Mouse (Mus musculus): ENCODE results near the gene Aagab. TPM values are rescaled to one million over a fixed set of nuclear protein-coding genes. Genes with fewer than 3 reads are reported as not detected.

The Aagab gene
- total RNA-seq, 2 experiments from 2014 or later = 10.8 to 13.4 TPM

DNA sequence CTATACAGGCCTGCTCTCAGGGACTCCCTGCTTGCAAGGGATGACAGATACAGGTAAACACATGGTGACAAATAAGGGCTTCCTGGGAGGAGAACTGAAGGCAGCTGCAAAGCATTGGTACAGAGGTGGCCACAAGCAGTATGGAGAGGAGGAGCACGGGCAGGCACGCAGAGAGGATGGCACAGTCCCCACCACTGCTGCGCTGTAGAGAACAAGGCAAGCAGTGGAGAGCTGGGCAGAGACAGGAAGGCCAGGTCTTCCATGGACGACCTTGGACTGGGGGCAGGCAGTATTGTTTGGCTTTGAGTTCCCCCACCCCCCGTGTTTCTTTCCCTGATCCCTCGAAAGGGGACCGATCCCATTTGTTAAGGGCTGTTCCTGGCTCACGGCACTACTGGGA lies 42.6 kb downstream of the Aagab start:
- DNase-seq (ENCODE audit: low spot score in 2 of 2) = no peak

DNA sequence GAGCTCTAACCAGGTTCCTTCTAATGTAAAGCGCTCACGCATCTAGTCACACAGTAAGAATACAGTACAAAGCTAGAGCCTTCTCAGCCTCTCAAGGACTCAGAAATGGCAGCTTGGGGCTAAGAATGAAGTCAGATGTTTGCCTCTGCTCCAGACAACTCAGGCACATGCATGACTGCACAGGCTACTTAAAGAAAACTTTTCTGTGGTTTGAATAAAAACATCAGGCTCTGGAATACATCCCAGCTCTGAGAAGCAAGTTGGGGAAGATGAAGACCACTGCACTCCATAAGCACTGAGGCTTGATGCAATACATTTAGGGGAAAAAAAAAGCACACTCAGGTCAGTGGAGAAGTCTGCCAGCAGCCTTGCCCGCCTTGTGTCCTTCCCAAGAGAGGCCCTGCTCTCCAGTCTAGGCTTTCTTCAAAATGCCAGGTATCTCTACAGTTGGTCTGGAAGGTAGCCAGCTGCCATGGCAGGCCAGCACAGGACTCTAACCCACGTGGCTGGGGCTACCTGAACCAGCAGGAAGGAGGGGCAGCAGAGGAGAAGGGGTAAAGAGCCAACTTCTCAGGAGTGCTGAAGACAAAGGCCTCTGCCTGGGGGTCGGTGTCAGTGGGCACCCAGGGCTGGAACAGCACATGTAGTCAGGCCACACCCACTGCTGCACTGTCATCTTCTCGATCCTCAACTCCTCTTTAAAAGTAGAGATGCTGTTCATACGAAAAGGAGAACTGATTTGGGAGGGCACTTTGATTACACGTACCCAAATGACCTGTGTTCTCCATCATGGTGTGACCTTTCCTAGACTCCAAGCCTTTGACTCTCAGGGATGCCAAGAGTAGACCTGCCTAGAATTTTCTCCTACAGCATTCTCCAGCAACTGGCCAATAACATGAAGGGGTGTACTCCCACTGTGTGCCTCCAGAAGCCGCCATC lies 45.4 kb downstream of the Aagab start:
- no peak for DNase-seq (ENCODE audit: low spot score in 2 of 2)

DNA sequence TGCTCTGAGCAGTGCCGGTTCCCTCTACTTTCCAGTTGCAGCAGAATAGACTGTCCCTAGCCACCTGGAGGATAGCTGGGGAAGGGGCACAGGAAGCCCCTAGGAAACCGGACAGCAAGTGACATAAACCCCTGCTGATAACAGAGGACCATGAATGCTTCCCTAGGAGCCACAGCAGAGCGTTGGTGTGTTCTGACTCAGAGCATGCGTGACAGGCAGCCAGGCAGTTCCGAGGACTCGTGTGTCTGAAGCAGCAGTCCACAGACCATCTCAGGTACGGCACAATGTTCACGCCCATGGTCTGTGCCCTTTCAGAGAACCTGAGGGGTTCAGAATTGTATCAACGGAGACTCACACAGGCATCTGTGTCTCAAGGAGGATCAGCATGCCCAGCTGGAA lies 46.1 kb downstream of the Aagab start:
- no peak for DNase-seq (ENCODE audit: low spot score in 2 of 2)

DNA sequence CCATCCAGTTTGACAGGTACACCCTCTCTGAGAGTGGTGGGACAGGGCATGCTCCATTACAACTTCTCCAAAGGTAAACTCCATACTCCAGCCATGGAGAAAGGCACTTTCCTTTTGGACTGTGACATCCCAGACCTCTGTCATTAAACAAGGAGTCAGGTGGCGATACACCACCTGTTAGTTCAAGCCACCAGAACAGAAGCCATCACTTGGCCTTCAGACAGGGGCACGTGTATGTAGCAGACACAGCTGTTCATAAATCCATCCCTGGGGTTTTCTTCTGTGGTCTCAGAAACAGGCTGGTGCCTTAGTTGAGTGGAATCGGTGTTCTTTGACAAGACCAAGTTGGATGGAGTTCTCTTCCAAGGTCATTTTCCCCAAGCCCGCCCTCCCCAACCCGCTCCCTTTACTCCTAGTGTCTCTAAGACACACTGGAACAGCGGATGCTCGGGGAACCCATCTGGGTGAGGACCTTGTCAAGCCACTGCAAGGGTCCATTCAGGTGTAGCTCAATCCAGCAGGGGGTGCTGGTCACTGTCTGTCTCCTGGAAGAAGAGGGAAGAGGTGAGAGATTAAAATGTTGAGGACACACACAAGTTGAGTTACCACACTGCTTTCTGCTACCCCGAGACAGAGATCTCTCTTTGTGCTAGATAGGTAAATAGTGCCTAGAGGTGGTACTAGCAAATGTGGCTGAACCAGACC lies 47.5 kb downstream of the Aagab start:
- no peak for DNase-seq (ENCODE audit: low spot score in 2 of 2)

DNA sequence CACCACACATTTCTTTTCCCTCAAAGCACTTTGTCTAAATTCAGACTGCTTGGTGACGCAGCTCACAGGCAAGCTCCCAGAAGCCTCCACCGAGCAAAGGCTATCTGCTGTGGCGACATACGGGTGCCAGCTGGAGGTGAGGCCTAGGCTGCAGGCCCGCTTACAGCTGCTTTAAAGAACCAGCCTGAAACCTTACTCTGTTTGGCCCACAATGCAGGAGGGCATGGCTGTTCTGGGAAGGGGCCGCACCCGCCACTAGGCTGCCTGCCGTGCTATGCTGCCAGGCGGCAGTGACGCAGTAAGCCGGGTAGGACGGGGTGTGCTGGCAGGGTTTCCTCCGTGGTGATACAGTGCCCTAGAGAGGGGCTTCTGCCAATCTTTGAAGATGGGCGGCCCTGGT lies 48.4 kb downstream of the Aagab start:
- peak in 1 of 2 experiments; percentile 59 for DNase-seq (ENCODE audit: low spot score in 2 of 2)

DNA sequence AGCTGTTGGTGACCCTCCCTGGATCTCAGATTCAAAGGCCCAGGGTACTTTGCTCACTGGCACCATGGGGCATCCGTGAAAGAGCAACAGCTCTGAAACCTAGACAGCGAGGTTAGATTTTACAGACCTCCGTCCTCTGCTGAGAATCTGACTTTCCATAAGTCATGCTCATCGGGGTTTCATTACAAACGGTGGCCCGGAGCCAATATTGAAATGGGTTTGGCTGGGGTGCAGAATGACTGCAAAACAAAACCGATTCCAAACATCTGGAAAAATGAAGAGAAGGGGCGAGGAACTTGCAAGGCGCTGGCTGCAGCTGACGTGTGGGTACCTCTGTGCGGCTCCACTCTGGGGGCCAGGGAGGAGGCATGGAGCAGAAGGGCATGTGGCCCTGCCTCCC lies 49.1 kb downstream of the Aagab start:
- peak; percentile 75 to 84 for DNase-seq (ENCODE audit: low spot score in 2 of 2)

DNA sequence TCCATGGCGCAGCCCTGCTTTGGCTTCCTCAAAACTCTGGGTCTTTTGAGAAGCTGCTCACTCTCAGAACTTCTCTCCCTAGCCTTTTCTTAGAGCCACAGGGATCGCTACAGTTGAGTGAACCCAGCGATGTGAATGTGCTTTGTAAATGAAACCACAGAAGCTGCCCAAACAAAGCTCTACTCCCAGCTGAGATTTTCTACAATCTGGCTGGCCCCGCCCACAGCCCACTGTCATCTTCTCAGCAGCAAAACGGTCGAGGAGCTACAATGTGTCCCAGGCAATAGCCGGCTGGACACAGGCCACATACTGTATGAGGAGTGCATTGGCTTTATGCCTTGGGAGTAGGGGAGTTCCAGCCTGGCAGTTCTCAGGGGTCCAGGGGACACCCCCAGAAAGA lies 51.2 kb downstream of the Aagab start:
- no peak for DNase-seq (ENCODE audit: low spot score in 2 of 2)

DNA sequence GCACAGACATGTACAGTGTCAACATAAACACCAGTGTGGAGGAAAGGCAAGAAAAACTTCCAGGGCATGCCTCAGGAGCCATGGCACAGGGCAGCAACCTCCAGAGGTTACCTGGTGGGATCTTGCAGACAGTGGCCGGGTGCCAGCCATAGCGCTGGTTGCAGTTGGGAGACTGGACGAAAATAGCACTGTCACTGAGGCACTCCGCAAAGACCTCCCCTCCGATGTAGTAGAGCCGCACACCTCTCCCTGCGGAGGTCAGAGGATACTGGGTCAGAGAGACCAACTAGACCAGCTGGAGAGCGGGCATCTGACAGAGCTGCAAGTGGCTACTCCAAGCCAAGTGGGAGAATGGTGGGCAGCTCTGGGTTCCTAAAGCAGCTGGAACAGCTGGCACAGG lies 52.1 kb downstream of the Aagab start:
- DNase-seq (ENCODE audit: low spot score in 2 of 2) = no peak

DNA sequence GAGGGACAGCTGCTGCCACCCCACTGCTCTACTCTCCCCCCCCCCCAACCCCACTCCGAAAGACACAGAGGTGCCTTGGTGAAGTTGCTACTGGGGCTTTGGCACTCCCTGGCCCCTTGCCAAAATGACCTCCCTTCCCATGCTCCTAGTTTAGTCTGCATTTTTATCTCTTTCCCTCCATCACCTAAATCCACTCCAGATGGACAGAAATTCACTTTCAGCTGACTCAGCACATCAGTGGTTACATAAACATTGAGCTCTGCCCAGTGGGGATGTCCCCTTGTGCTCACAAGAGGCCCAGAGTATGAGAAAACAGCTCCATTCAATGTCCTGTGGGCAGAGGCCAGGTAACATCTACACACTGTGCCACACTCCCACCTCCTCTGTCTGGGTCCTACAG lies 52.6 kb downstream of the Aagab start:
- DNase-seq (ENCODE audit: low spot score in 2 of 2) = no peak

DNA sequence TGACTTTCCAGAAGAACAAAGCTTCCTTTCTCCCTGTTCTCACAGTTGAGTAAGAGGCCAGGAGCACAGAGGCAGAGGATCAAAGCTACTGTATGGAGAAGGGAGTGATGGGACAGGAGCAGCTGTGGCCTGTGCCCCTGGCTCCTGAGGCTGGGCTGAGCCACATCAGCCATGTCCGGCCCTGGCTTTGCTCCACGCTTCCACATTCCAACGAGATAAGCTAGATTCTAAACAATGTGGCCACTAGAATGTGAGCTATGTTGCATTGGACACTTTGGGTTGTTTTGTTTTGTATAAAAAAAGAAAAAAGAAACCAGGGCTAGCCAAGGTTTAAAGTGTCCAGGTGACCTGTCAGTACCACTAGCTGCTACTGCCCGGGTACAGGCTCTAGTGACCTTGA lies 54.7 kb downstream of the Aagab start:
- peak in 1 of 2 experiments; percentile 70 for DNase-seq (ENCODE audit: low spot score in 2 of 2)

DNA sequence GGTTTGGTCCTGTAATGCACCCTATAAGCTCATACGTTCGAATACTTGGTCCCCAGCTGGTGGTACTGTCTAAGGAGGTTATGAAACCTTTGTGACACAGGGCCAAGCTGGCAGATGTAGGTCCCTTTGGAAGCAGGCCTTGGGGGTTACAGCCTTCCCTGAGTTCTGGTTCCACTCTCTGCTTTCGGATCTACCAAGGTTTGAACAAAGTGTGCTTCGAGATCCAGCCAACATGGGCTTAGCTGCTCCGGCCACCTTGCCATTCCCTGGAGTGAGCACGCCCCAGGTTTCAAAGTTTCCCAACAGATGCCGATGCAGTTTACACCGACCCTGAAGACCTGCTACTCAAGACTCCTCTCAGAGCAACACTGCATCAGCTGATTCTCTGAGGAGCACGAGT lies 56.0 kb downstream of the Aagab start:
- DNase-seq (ENCODE audit: low spot score in 2 of 2) = no peak

DNA sequence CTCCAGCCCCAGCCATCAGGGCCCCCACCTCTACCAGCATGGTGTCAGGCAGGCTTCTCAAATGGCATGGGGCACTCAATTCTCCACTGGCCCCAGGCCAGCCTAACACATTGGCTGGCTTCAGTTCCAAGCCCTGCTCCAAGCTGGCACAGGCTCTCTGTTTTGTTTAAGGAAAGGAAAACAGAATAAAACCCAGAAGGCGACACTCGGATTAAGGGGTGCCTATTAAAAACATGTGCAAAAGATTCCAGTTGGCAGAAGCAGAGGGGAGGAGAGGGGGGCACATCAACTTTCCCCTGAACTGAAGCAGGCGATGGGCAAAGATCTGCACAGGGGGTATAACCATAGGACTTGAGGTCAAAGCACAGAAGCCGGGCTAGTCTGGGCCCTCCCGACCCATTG lies 56.5 kb downstream of the Aagab start:
- no peak for DNase-seq (ENCODE audit: low spot score in 2 of 2)

DNA sequence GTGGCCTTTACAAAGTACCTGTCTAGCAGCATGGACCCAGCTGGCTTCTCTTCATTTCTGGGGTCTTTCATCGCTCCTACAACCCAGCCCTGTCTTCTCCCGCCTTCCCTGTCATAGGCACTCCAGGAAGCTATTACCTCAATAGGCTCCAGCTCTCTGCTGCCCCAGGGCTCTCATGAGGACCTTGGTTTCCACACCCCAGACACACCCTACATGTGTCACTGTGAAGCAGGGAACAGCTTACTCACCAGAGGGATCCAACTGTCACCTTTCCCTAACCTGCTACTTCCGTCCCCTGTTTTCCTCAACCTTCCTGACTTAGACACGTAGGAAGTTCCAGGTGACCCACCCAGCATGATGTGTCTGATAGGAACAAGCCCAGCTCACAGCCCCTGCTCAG lies 57.6 kb downstream of the Aagab start:
- no peak for DNase-seq (ENCODE audit: low spot score in 2 of 2)

DNA sequence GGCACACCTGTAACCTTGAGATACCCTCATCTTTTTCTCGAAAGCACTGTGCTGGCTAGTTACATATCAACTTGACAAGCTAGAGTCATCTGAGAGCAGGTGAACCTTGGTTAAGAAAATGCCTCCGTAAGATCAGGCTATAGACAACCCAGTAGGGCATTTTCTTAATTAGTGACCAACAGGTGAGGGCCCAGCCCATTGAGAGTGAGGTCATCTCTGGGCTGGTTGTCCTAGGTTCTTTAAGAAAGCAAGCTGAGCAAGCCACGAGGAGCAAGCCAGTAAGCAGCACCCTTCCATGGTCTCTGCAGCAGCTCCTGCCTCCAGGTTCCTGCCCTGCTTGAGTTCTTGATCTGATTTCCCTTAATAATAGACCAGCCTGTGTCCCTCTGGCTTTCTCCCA lies 58.2 kb downstream of the Aagab start:
- DNase-seq (ENCODE audit: low spot score in 2 of 2) = no peak

DNA sequence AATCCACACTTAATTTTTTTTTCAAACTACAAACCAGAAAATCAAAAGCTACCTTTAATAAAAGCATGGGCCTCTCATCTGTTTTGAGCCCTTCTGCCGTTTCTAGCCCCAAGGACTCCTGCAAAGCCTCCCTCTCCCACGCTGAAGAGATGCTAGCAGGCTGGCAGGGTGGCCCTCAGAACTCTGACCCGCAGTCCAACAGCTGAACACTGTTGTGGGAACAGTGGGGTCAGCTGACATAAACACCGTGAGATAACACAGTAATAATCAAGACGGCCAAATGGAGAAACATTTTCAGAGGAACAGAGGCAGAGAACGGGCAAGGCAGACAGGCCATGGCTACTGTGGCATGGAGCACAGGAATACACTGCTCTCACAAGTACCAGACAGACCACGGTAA lies 60.3 kb downstream of the Aagab start:
- DNase-seq (ENCODE audit: low spot score in 2 of 2) = no peak

DNA sequence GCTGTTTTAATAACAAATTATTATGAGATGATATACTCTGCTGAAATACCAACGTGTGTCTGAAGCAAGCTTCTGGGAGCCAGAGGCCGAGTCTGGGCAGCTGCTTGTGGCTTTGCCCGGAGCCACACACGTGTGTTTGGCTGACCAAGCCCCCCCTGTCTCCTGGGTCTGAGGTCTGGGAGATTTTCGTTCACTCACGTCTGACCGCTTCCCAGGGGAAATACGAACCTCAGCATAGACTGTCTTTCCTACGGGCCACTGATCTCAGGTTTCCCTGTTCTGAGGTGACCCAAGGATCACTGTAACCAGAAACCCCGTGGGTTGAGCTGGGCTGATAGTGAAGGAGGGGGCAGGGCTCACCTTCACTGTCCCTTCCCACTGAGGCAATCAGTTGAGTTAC lies 60.8 kb downstream of the Aagab start:
- no peak for DNase-seq (ENCODE audit: low spot score in 2 of 2)

DNA sequence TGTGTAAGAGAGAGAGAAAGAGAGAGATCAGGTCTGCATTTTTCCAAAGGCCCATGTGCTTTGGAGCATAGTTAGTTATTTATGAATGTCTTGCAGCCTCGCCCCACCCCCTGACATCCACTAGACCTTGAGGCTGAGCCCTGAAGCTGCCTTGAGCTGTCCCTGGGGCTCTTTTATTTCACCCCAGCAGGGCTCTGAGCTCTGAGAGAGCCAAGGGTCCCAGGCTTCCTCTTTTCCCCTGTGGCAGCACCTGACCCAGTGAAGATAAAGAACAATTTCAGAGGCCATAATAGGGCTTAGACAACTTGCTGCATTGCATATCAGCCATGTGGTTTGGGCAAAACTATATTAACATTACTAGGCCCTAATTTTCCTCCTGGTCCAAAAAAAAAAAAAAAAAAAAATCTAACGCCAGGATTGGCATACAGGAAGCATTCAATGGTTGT lies 61.9 kb downstream of the Aagab start:
- no peak for DNase-seq (ENCODE audit: low spot score in 2 of 2)

DNA sequence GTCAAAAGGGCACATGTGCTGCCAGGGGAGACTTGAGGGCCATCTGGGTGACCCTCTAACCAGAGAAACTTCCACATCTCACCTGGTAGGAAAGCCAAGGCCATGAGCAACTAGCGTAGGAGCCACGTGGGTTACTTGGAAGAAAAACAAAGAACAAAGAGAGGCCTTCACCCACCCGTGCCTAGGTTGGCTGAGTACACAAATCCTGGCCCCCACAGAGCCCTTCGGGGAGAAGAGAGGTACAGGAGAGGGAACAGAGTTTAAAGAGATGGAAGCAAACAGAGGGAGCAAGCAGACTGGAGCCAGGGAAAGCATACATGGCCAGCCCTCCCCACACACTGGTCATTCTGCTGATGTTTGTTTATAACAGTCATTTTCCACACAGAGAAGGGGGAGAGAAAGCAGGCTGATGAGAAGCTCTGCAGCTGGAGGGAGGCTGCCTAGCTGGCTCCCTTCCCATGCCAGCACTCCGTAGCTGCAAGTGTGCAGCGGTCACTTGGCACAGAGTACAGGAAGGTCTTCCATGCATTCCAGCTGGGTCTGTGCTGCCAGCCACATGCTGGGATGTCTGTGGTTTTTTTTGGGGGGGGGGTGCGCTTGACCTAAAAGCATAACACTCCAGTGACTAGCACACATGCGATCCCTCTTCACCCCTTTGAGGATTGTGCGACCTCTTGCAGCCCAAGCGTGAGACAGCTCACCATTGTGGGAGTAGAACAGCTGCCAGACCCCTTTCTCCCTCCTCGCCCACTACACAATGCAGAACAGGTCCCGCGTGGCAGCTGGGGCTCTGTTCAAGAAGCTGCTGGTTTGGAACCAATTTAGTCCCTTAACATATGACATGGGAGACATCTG lies 62.6 kb downstream of the Aagab start:
- no peak for DNase-seq (ENCODE audit: low spot score in 2 of 2)

DNA sequence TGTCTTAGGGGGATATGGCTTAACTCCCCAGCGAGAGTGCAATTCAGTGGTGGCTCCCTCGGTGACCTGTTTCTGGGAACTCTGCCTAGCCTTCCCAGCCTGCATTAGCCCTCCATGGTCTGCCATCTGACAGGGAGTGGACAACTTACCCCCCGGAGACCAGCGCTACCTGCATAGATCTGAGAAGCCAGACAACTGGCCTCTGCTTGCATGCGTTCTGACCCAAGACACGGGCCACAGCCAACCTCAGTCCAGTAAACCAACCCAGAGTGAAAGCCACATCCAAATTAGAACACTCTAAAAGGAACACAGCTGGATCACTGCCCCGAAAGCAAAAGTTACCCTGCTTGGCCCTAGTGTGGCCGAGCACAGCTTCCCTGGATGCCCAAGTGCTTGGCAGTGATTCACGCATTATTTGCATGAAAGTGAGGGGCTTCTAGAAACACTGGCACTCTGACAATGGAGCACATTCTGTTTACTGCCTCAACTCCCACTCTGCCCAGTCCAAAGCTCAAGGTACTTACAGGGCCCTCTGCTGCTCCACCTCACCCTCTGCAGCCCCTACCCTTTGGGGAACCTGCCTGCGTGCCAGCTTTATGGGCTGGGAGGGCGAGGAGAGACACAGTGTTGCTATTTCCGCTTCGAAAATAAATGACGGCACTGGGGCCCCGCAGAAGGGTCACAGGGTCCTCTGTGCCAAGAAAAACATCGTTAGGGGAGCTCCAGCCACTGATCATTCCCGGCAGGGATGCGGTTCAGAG lies 64.3 kb downstream of the Aagab start:
- no peak for DNase-seq (ENCODE audit: low spot score in 2 of 2)

DNA sequence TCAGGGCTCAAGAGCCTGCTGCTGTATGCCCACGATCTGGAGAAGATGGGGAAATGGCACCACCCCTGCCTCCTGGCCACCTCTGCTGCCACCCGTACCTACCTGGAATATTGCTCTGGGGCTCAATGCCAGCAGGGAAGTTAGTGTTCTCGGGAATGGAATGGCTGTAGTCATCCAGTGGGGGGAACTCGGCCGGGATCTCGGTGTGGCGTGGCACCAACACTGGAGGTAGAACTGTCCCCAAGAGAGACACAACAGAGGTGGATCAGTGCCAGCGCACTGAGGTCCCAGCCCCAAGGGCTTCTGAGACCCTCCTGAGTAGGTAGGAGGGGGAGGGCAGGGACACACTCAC lies 64.9 kb downstream of the Aagab start:
- DNase-seq (ENCODE audit: low spot score in 2 of 2) = no peak

DNA sequence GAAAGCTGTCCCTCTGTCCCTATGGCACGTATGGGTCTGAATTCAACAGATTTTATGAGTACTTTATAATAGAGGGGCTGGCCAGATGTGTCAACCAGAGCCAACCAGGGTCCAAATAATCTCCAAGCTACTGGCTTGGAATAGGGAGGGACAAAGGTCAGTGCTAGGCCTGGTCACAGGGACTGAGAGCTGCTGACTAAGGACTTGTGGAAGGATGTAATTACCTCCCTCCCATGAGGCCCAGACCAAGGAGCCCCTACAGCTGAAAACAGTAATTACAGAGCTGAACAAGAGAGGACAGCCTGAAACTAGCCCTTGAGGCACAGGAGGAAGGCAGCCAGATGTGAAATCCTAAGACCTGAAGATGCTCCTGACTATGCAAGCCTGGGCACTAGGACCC lies 66.2 kb downstream of the Aagab start:
- no peak for DNase-seq (ENCODE audit: low spot score in 2 of 2)
